Mouse (Mus musculus): ENCODE data around the gene C1galt1. TPM values are rescaled to one million over a fixed set of nuclear protein-coding genes. Genes with fewer than 3 reads are reported as not detected.
A peak's percentile ranks its signal among the peaks of the same experiment; 100 is the strongest.

Gene C1galt1
- polyA plus RNA-seq (2014; fragmentation: Nextera tagmentation; extraction: Ambion mirVana) = 3.5 and 3.7 TPM in 2 replicates

DNA sequence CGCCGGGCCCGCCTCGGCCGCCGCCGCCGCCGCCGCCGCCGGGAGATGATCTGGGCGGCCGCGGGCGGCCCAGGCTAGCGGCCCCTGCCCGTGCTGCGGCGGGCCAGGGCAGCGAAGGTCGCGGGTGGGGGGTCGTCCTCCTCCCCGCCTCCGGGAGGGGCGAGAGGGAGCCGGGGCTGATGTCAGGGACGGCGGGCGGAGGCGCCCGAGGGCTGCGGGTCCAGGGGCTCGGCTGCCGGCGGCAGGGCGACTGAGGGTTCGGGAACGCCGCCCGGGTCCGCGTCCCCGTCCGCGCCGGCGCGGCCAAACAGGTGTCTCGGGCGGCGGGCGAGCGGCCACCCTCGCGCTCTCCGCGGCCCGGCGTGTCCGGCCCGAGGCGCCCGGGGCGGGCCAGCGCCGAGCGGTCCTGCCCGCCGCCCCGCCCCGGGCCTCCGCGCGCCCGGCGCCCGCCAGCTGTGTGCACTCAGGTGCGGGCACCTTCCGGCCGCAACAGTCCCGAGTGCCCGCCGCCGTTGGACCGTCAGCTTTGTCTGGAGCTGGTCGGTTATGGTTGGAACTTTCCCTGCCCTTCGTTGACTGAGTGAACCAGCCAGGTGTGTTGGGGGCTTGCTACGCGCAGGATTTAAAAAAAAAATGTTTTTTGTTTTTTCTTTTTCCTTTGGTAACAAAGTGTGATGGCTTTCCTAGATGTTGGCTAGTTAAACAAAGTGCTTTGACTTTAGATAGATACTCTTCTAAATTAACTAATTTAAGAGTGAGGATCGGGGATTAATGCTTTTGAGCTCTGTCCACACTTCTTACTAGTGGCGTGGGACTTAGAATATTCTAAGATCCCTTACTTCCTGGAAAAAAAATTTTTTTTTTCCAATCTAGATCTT lies at the start of gene C1galt1:
C1galt1 (plus strand) TSS at position 41 of the 878 bp plus-strand sequence.
- Histone ChIP-seq H3K9me3 (ENCODE audit: control insufficient read depth, low read length) (no peaks in the 10 kb centered on the region), H3K4me2 (replicated peaks) (peak within 1 kb of the TSS; percentile 61), H3K4me1 (replicated peaks; ENCODE audit: control insufficient read depth, insufficient read depth, low read length) (peaks cover 20% of the 10 kb centered on the region), H3K27ac (peak within 1 kb of the TSS; percentile 94), H3K36me3 (replicated peaks; ENCODE audit: control insufficient read depth, insufficient read depth) (no peaks in the 10 kb centered on the region), H3K4me3 (replicated peaks; ENCODE audit: low read length) (peak within 1 kb of the TSS; percentile 86), H3K9ac (peak within 1 kb of the TSS; percentile 88), H3K27me3 (ENCODE audit: control insufficient read depth, insufficient read depth, low read length) (no peaks in the 10 kb centered on the region)
- no peak; the same call in none of the 2 replicates for ATAC-seq (ENCODE audit: low FRiP score)
- peak; percentile 36 for DNase-seq (ENCODE audit: low spot score)
- under 1% methylated on average over 46 of the region's 93 CpGs for WGBS

DNA sequence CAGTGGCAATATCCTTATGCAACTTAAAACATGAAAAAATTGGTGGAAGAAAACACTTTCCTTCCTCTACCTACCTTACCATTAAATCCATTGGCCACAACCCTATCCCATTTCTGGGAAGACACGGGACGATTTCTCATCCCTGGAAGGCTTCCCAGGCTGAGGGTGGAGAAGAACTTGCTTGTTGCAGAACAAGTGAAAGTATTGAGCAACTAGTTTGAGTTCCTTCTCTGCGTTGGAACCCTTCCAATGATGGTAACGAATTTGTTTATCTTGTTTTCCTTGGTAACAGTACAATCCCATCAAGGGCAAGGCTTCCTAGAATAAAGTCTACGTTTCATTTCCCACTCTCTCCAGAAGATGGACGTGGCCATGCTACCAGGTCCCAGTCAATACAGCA lies 44.7 kb upstream of the C1galt1 start:
- Histone ChIP-seq H3K4me1 (replicated peaks; ENCODE audit: control insufficient read depth, insufficient read depth, low read length) (no peaks in the 10 kb centered on the region), H3K27me3 (ENCODE audit: control insufficient read depth, insufficient read depth, low read length) (no peaks in the 10 kb centered on the region), H3K36me3 (replicated peaks; ENCODE audit: control insufficient read depth, insufficient read depth) (no peaks in the 10 kb centered on the region), H3K9ac (no peak overlapping the region), H3K4me2 (replicated peaks) (no peak overlapping the region), H3K9me3 (ENCODE audit: control insufficient read depth, low read length) (no peaks in the 10 kb centered on the region), H3K4me3 (replicated peaks; ENCODE audit: low read length) (no peak overlapping the region), H3K27ac (no peak overlapping the region)
- DNase-seq (ENCODE audit: low spot score) = no peak
- WGBS = 85% methylated on average over 6 of the region's 6 CpGs
- no peak for ATAC-seq (ENCODE audit: low FRiP score)

DNA sequence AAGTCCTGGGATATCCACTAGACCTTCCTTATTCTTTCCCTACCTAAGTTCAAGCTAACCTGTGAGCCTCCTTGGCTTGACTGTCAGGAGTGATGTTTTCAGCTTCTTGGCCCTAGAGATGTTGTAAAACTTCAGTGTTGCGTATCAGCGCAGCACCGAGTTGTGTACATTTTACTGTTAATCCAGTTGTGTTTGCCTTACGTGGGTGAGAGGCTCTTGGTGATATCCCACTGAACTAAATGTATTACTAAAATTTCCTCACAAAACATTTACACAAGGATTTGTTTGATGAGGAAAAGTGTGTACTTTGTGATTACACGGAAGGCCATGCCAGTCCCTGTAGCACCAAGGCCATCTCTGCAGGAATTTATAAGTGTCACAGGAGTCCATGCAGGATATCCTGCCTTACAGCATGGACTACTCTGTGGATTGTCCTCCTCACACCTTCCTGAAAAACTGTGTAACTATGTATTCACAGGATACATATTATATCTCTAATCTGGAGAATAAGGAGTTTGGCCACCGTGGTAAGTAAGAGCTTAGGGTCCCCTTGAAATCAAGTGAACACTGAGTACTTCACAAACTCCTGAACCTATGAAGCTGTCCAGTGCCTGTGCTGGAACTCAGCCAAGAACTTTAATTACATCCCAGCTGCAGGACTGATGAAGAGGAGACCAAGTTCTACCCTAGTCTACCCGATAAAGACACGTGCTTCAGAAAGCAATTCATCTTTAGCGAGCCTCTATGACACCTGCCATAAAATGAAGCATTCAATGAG lies 40.7 kb upstream of the C1galt1 start:
- H3K27me3 ChIP-seq (ENCODE audit: control insufficient read depth, insufficient read depth, low read length) = no peaks in the 10 kb centered on the region
- H3K36me3 ChIP-seq (replicated peaks; ENCODE audit: control insufficient read depth, insufficient read depth) = no peaks in the 10 kb centered on the region
- no peak overlapping the region for H3K9ac ChIP-seq
- no peaks in the 10 kb centered on the region for H3K4me1 ChIP-seq (replicated peaks; ENCODE audit: control insufficient read depth, insufficient read depth, low read length)
- H3K9me3 ChIP-seq (ENCODE audit: control insufficient read depth, low read length) = no peaks in the 10 kb centered on the region
- WGBS = 91% methylated on average over 9 of the region's 9 CpGs
- H3K4me2 ChIP-seq (replicated peaks) = no peak overlapping the region
- no peak for ATAC-seq (ENCODE audit: low FRiP score)
- no peak overlapping the region for H3K4me3 ChIP-seq (replicated peaks; ENCODE audit: low read length)
- no peak for DNase-seq (ENCODE audit: low spot score)
- no peak overlapping the region for H3K27ac ChIP-seq

DNA sequence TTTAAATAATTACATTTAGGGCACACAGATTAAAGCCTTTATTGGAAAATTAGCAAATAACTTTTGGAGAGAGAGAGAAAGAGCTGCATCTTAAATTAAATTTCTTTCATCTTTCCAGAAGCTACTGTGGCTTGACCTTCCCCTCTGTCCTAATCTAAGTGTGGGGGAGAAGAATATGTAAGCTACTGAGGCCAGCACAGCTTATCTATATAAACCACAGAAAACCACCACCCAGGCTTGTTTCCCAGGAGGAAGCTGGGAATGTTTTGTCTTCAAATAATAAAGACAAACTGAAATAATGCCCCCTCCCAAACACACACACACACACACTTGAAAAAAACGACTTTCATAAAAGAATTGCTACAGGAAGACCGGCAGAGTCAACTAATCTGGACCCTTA lies 30.5 kb upstream of the C1galt1 start:
- Histone ChIP-seq H3K9me3 (ENCODE audit: control insufficient read depth, low read length) (no peaks in the 10 kb centered on the region), H3K4me3 (replicated peaks; ENCODE audit: low read length) (no peak overlapping the region), H3K9ac (no peak overlapping the region), H3K4me2 (replicated peaks) (no peak overlapping the region), H3K36me3 (replicated peaks; ENCODE audit: control insufficient read depth, insufficient read depth) (no peaks in the 10 kb centered on the region), H3K27ac (no peak overlapping the region), H3K27me3 (ENCODE audit: control insufficient read depth, insufficient read depth, low read length) (no peaks in the 10 kb centered on the region), H3K4me1 (replicated peaks; ENCODE audit: control insufficient read depth, insufficient read depth, low read length) (no peaks in the 10 kb centered on the region)
- no peak for DNase-seq (ENCODE audit: low spot score)
- 52% methylated on average over 2 of the region's 2 CpGs for WGBS
- ATAC-seq (ENCODE audit: low FRiP score) = no peak

DNA sequence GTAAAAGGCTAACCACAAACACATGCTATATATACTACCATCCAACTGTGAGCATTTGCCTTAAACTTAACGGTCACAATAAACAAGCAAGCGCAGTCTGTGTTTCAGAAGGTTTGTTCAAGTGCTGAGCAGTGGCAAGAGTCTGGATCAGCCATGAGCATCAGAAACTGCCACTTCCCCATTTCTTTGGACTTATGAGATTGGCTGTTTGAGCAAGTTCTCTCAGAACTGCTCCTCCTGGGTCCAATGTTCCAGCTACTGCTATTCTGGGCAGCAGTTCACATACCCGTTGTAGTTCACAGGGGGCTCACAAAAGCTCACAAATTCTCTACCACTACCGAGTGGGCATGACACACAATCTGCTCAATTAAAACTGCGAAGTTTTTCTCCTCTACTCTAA lies 28.4 kb upstream of the C1galt1 start:
- Histone ChIP-seq H3K4me3 (replicated peaks; ENCODE audit: low read length) (no peak overlapping the region), H3K9me3 (ENCODE audit: control insufficient read depth, low read length) (no peaks in the 10 kb centered on the region), H3K36me3 (replicated peaks; ENCODE audit: control insufficient read depth, insufficient read depth) (no peaks in the 10 kb centered on the region), H3K4me1 (replicated peaks; ENCODE audit: control insufficient read depth, insufficient read depth, low read length) (no peaks in the 10 kb centered on the region), H3K27ac (no peak overlapping the region), H3K9ac (no peak overlapping the region), H3K27me3 (ENCODE audit: control insufficient read depth, insufficient read depth, low read length) (no peaks in the 10 kb centered on the region), H3K4me2 (replicated peaks) (no peak overlapping the region)
- 90% methylated on average over 5 of the region's 5 CpGs for WGBS
- no peak for DNase-seq (ENCODE audit: low spot score)
- ATAC-seq (ENCODE audit: low FRiP score) = no peak

DNA sequence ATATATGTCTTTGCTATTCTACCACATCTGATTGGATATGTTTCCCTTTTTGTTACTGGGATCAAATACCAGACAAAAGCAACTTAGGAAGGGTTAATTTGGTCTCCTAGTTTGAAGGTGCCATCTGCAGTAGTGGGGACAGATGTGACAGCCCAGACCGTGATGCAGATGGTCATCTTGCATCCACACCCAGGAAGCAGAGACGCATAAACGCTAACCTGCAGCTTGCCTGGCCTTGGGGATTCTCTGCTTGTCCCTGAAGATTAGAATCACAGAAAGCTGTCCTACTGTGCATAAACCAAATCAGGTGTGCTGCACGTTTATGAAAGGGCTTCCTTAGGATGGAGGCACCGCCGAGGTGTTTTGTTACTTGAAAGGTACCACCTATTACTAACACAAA lies 22.0 kb upstream of the C1galt1 start:
- Histone ChIP-seq H3K9ac (no peak overlapping the region), H3K27ac (no peak overlapping the region), H3K4me1 (replicated peaks; ENCODE audit: control insufficient read depth, insufficient read depth, low read length) (no peaks in the 10 kb centered on the region), H3K36me3 (replicated peaks; ENCODE audit: control insufficient read depth, insufficient read depth) (no peaks in the 10 kb centered on the region), H3K9me3 (ENCODE audit: control insufficient read depth, low read length) (no peaks in the 10 kb centered on the region), H3K4me3 (replicated peaks; ENCODE audit: low read length) (no peak overlapping the region), H3K4me2 (replicated peaks) (no peak overlapping the region), H3K27me3 (ENCODE audit: control insufficient read depth, insufficient read depth, low read length) (no peaks in the 10 kb centered on the region)
- ATAC-seq (ENCODE audit: low FRiP score) (no peak), DNase-seq (ENCODE audit: low spot score) (no peak)
- 49% methylated on average over 6 of the region's 6 CpGs for WGBS

DNA sequence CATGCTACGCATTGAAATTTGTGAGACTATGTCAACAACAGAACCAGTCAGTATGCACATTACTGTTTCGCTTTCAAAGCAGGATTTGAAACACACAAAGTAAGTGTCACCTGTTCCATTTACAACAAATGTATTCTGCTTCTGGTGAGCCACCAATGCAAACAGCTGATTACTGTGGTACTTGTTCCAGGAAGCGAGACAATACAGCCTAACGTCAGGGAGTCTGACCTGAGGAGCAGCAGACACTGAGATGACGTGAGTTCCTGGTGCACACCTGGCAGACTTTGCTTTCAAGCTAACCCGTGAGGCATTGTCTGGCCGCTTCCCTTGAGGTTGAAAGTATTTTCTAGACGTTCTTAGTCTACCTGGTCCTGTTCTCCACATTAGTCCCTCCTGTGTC lies 13.8 kb upstream of the C1galt1 start:
- H3K9me3 ChIP-seq (ENCODE audit: control insufficient read depth, low read length) = no peaks in the 10 kb centered on the region
- H3K4me2 ChIP-seq (replicated peaks) = no peak overlapping the region
- H3K4me1 ChIP-seq (replicated peaks; ENCODE audit: control insufficient read depth, insufficient read depth, low read length) = no peaks in the 10 kb centered on the region
- no peak overlapping the region for H3K27ac ChIP-seq
- DNase-seq (ENCODE audit: low spot score) (no peak), ATAC-seq (ENCODE audit: low FRiP score) (no peak)
- no peak overlapping the region for H3K9ac ChIP-seq
- H3K36me3 ChIP-seq (replicated peaks; ENCODE audit: control insufficient read depth, insufficient read depth) = no peaks in the 10 kb centered on the region
- WGBS = 82% methylated on average over 8 of the region's 8 CpGs
- no peaks in the 10 kb centered on the region for H3K27me3 ChIP-seq (ENCODE audit: control insufficient read depth, insufficient read depth, low read length)
- no peak overlapping the region for H3K4me3 ChIP-seq (replicated peaks; ENCODE audit: low read length)

DNA sequence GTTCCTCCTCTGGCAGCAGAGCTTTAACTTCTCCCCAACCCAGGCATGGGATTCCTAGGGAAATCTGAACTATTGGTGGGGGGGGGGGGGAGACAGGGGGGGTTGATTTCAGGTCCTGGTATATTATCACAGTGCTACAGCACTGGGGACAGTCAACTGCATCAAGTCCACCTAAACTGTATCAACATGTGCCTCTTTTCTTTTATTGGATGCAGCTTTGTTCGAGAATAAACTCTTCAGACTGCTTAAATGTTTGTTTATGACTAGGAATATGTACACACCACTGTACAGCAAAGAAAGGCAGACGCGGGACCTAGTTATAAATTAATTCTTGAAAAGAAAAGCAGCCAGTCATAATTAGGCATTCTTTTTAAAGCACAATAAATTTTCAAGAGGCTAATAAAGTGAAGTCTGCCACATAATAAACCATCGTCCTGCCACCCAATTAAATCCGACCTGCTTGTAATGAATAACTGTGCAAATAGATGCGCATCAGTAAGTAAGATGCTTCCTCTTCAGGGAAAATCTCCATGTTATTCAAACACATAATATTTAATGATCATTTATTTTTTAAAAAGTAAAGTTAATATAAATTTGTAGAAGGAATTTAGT lies 12.0 kb upstream of the C1galt1 start:
- Histone ChIP-seq H3K36me3 (replicated peaks; ENCODE audit: control insufficient read depth, insufficient read depth) (no peaks in the 10 kb centered on the region), H3K9ac (no peak overlapping the region), H3K27me3 (ENCODE audit: control insufficient read depth, insufficient read depth, low read length) (no peaks in the 10 kb centered on the region), H3K4me3 (replicated peaks; ENCODE audit: low read length) (no peak overlapping the region), H3K4me2 (replicated peaks) (no peak overlapping the region), H3K27ac (no peak overlapping the region), H3K9me3 (ENCODE audit: control insufficient read depth, low read length) (no peaks in the 10 kb centered on the region), H3K4me1 (replicated peaks; ENCODE audit: control insufficient read depth, insufficient read depth, low read length) (no peaks in the 10 kb centered on the region)
- DNase-seq (ENCODE audit: low spot score) (no peak), ATAC-seq (ENCODE audit: low FRiP score) (no peak)
- 55% methylated on average over 6 of the region's 6 CpGs for WGBS
